Mouse (Mus musculus): ENCODE data around the gene Pard3.
A peak's percentile ranks its signal among the peaks of the same experiment; 100 is the strongest.

The Pard3 gene

DNA sequence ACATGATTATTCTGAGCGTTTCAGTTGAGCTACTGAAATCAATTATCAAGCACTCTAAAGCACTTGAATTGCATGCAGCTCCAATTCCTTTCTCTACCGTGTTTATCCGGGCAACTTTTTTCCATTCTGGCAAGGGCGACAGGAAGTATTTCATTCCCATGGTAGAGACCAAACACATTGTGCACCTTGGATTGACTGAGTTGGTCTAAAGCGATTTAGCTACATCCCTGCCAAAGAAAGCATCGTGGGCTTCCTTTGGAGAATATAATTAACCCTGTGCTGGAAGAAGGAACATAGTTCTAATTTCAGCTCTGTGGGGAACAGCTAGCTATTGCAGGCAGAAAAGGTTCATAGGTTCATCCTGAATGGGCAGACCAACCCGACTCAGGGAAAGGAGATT is 480.0 kb downstream of the Pard3 start:
- no peak for DNase-seq (ENCODE audit: extremely low spot score)

DNA sequence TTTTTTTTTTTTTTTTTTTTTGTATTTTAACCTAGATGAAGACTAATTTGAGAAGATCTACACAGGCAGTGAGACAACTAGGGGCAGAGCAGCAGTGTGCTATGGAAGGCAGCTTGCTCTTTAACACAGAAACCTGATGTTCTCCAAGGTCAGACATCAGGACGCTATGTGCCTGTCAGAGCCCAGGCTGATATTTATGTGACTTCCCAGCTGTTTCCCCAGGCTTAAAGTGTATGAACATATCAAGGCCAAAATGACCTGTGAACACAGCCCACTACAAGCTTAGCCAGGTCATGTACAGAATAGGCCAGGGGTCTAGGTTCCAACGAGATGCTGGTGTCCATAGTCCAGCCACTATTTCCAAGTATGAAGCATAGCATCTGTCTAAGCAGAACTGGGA is 482.5 kb downstream of the Pard3 start:
- DNase-seq (ENCODE audit: extremely low spot score): no peak

DNA sequence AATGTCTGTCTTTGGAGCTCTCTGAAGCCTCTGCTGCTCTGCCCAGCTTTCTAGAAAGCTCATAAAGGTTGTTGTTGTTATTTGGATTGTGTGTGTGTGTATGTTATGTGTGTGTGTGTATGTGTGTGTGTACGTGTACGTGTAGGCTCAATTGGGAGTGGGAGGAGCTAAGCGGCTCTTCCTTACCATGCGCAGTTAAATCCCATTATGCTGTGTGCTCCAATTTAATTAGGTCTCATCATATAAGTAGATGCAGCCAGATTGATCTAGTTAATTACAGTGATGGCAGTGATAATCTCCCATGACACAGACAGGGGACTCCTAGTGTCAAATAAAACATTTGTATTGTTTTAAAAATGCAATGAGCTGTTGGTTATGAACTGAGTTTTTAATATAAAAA is 487.2 kb downstream of the Pard3 start:
- DNase-seq (ENCODE audit: extremely low spot score): no peak

DNA sequence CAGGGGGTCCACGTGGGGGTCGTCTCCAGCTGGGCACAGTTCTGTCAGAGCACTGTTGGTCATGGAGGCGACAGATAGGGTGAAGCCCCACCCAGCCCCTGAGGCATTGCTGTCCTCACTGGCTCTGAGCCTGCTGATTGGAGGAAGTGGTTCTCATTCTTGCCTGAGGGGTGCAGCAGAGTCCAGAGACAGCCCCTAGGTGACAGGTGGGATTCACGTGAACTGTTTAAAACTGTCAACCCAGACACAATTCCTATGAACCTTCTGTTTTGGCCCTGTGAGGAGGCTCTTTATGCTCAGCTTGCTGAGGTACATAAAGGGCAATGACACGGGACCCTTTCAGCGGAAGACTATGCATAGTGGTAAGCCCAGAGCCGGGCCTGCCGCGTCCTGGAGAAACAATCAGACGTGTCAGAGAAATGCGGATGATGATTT is 488.5 kb downstream of the Pard3 start:
- no peak for DNase-seq (ENCODE audit: extremely low spot score)

DNA sequence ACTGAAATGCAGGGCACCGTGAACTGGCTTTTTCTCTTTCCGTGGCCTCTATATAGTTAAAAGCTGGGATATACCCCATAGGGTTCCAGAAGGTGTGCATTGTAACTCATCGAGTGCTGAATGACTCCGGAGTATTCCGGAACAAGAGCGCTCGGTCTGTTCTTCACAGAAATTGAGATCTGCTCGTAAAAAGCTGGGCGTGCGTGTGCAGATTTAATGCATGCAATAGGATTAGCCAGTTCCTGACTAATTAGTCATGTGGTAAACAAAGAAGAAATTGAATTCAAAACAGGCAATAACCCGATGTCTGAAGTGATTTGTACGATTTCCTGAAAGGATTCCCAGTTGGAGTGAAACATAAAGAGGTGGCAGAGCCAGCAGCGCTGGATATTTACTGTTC is 489.1 kb downstream of the Pard3 start:
- DNase-seq (ENCODE audit: extremely low spot score): no peak

DNA sequence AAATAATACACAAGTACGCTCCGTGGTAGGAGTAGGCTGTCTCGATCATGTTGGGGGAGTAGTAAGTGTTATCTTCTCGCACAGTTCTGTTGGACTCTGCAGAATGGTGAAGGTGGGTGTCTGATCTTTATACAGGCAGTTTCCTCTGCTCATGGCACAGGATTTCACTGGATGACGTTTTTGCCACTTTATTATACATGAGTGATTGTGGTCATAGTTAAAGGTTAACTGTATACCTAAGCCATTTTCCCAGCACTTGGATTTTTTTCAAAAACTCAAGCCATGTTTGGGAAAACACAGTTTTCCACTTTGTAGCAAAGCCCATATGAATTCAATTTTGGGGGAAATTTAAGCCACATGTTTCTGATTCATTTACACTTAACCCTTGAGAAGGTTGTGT is 489.9 kb downstream of the Pard3 start:
- no peak for DNase-seq (ENCODE audit: extremely low spot score)

DNA sequence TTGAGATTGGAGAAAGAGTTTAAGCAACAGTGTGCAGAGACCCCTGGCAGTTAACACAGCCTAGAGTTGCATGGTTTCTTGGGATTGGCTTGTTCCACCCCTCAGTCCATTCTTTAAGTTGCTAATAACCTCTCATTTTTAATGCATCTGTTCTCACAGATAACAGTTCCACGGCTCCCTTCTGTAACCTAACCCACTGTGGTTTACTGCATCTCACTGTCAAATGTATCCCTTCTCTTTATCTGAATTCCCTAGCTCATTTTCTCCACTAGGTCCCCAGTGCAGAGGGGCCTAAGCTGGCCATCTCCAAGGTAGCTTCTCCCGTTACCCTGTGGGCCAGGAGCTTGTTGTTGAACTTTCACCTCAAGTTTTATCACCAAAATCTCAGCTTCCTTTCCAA is 492.1 kb downstream of the Pard3 start:
- DNase-seq (ENCODE audit: extremely low spot score): no peak

DNA sequence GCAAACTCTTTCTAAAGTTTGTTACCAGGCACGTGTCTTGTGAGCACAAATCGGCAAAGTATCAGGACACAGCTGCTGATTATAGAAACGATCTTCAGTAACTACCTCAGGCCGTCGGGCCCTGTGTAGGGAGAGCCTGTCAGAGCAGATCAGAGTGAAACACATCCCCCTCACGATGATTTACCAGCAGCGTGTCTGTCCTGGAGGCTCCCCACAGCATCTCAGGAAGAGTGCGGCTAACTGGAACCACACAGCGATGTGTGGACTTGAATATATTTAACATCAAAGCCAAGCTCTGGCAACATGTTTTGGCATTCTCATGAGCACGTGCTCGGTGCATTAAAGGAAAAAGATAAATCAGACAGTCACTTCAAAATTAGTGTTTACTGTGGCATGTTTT is 493.3 kb downstream of the Pard3 start:
- DNase-seq (ENCODE audit: extremely low spot score): peak; percentile 29

DNA sequence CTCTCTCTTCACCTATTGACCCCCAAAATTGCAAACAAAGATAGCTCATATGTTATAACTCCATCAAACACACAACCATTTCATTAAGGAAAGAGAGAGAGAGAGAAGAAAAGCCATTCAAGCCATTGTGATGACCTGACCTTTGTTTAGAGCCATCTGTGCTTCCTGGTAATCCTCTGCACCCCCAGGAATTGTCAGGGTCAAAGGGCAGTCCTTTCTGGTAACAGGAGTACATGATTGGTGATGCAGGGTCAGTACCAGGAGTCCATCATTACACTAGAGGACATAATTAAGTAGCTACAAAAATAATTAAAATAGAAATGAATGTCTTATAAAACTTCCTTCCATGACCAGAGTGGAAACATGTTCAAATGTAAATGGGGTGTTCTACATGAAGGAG is 493.9 kb downstream of the Pard3 start:
- peak; percentile 47 for DNase-seq (ENCODE audit: extremely low spot score)

DNA sequence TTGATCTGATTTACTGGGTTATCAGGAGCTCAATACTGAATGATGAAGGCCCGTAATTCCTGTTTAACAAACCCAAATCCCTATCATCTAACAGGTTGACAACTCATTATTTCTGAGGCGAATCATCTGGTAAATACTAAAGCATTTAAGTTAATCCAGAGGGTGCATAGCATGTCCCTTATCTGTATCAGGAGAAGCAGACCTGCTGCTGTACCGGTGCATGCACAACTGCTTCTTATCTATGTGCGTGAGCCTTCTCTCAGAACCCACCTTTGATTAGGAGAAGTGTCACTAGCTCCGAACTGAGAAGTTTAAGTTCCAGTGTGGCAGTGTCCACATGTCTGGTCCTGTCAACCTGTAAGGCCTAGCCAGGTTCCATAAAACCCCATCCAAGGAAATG is 499.9 kb downstream of the Pard3 start:
- DNase-seq (ENCODE audit: extremely low spot score): no peak

DNA sequence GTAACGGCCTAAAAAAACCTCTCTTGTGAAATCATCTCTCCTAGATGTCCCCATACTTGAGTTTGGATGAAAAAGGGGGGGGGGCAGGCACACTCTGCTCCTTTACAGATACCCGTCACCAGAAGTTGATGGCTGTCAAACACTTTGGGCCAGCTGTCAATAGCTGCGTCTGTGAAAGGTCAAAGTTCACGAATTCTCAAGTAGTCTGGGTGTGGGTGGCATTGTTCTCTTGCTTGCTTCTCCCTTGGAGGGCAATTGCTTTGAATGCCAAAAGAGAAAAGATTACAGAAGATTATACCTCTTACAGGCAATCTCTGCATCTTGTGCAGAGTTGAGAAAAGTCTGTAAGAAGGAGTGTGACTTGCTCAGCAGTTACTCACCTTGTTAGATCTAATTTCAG is 500.7 kb downstream of the Pard3 start:
- peak; percentile 36 for DNase-seq (ENCODE audit: extremely low spot score)

DNA sequence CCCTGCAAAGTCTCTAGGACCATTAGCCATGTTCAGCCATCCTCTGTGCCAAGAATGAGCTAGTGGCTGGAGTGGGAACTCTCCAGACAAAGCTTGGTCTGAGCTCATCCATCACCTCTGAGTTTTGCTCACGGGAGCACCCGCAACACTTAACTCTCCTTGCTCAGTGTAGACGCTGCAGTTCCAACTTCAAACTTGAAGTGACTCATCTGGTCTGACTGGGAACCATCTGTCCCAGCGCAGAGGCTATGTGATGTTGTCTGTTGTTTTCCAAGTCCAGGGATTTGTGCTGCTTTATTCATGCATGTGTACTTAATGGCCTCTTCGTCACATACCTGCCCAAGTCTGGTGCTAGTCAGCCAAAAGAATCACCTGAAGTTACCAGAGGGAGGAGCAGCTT is 505.5 kb downstream of the Pard3 start:
- DNase-seq (ENCODE audit: extremely low spot score): no peak

DNA sequence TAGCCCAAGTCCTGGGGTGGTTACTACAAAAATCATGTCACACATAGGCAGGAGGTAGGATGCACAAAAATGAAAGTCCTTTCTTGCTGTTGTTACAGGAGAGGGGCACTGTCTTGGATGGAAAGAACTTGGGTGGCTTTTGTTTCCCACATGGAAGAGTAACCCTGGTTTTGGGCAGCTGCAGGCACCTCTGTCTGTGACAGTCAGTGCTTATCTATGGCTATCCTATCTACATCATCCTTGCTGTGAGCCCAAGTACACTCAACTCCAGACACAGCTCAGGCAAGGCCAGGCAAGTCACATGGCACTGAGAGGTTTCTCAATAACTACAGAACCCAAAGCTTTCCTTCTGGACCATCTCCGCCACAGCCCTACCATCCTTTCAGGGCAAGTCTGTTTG is 506.8 kb downstream of the Pard3 start:
- no peak for DNase-seq (ENCODE audit: extremely low spot score)

DNA sequence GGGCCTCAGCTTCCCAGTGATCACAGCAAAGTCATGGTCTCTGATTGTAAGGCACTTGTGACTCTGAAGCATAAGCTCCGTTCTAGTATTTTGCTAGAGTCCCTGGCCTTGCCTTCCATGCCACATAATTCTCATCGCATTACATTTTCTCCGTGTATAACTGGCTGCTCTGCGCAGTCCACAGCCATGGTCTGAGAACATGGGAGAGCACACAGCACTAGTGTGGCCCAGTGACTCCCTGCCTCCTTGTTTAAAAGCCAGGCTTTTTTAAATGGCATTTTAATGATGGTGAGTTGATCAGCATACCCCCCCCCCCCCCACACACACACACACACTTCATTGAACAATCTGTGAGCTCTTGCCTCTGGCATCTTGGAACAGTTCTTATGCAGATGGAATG is 508.8 kb downstream of the Pard3 start:
- no peak for DNase-seq (ENCODE audit: extremely low spot score)

DNA sequence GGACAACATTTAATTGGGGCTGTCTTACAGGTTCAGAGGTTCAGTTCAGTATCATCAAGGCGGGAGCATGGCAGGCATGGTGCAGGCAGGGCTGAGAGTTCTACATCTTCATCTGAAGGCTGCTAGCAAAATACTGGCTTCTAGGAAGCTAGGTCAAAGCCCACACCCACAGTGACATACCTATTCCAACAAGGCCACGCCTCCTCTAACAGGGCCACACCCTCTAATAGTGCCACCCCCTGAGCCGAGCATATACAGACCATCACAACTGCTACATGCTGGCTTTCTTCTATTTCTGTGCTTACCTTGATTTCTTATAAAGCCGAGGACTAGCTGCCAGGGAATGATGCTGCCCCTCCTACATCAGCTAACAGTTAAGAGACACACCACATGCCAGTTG is 513.0 kb downstream of the Pard3 start:
- DNase-seq (ENCODE audit: extremely low spot score): no peak

DNA sequence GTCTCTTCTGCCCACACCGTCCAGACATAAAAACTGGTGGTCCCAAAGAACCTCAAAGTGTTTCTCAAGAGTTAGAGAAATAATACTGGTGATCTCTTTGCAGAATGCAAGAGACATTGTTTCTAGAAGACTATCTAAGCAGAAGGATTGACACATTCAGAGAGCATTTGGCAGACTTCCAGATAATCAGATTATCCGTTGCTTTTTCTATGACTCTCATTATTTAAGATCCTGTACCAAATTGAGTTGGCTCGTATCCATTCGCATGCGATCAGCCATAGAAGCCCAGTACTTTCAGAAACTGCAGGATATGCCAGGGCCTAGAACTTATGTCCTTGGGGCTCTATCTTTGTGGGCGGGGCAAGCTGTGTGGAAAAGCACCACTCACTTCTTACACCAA is 514.0 kb downstream of the Pard3 start:
- DNase-seq (ENCODE audit: extremely low spot score): no peak

DNA sequence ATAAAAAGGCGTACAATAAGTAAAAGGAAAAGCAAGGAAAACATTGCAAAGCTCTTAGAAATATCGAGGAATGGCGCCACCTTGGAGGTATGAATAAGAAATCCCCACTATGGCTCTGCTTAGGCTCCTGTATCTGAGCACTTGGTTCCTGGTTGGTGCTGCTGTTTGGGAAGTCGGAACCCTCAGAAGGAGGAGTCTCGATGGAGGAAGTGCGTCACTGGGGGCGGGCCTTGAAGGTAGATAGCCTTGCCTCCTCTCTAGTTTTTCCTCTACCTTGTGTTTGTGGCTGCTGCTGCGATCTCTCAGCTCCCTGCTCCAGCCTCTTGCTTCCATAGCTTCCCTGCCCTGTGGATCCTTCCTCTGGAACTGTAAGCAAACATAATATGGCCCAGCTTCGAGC is 515.7 kb downstream of the Pard3 start:
- DNase-seq (ENCODE audit: extremely low spot score): no peak

DNA sequence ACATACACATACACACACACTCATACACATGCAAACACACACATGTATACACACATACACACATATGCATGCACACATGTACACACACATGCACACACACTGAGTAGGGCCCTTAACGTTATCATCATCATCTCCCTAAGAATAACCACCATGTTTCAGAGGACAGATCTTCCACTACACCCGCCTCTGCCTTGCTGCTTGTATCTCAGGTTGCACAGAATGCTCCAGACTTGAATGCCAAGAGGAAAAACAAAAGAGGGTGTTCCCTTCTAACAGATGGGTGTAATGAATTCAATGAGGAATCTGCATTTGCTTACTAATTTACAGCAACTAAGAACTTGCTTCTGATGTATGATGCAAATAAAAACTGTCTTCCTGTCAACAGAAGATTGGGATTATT is 519.7 kb downstream of the Pard3 start:
- no peak for DNase-seq (ENCODE audit: extremely low spot score)

DNA sequence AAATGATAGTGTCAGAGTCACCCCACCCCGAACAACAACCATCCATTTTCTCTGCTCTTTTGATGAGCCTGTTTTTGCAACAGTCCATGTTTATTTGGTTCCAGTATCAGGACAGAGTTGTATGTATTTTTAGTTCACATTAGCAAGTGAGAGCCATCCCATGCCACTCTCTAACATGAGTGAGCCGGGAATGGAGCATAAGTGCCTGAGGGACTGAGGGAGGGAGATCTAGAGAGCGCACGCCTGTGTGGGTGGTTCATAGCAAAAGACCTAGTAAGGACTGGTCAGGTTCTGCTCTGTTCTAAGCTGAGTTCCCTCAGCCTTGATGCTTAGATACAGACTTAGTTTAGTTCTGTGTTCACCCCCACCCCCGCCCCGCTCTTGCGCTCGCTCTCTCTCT is 521.9 kb downstream of the Pard3 start:
- no peak for DNase-seq (ENCODE audit: extremely low spot score)

DNA sequence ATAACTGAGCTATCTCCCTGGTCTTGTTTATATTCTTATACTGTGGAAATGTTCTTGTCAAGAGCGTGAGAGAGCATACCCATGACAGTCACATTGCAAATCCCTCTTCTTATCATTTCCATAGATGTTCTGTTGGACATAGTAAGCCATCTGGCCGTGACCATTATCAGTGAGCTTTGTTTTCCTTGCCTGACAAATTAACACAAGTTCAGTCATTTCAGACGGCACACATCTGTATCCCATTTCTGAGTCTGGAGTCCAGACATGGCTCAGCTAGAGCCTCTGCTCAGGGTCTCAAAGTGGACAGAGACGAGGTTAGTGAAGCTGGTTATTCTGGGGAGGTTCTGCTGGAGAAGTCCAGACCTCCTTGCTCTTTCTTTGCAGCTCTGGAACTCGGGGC is 523.0 kb downstream of the Pard3 start:
- no peak for DNase-seq (ENCODE audit: extremely low spot score)

DNA sequence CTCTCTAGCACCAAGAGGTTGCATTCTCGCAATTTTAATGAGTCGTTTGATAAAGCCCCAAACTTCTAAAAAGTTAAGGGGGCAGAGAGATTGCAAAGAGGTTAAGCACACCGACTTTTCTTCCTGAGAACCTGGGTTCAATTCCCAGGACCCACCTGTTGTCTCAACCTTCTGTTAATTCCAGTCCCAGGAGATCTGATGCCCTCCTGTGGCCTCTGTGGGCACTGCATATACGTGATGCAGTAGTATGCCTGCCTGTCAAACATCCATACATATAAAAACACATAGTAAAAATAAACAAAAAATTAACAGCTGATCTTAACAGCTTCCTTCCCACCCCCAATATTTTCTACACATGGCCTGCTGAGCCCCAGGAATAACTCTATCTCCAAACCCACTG is 524.6 kb downstream of the Pard3 start:
- no peak for DNase-seq (ENCODE audit: extremely low spot score)

DNA sequence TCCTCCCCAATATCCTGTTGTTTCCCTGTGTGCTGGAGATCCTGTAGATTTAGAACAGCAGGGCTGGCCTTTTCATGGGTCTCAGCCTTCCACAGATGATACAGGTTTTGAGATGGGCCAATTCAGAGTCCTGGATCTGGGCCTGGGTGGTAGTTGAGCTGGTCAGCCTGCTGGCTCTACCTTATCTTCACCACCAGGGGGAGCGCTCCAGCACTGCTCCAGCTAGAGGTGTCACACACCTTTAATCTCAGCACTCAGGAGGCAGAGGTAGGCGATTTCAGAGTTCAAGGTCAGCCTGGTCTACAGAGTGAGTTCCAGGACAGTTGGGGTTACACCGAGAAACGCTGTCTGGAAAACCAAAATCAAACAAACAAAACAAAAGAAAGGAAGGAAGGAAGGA is 525.6 kb downstream of the Pard3 start:
- peak; percentile 32 for DNase-seq (ENCODE audit: extremely low spot score)

DNA sequence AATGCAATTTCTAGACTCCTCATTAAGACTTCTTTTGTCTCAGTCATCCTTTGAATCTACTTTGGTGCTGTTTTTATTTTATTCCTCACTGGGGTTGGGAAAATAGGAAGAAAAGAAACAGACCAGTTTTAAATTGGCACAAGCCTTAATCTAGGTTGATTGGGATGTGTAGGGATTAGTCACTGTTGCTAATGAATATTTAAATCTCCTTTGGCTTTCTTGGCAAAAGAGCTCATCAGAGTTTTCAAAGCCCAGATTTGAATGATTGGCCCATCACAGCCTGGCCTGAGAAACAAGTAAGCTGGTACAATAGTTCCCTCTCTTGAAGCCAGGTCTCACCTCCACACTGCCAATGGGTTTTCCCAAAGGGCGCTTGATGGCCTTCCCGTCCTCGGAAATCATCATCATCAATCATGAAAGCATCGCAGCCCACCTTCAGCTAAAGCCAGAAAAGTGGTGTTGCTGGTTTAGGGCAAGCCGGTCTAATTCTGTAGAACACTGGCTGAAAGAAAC is 527.0 kb downstream of the Pard3 start:
- DNase-seq (ENCODE audit: extremely low spot score): no peak

DNA sequence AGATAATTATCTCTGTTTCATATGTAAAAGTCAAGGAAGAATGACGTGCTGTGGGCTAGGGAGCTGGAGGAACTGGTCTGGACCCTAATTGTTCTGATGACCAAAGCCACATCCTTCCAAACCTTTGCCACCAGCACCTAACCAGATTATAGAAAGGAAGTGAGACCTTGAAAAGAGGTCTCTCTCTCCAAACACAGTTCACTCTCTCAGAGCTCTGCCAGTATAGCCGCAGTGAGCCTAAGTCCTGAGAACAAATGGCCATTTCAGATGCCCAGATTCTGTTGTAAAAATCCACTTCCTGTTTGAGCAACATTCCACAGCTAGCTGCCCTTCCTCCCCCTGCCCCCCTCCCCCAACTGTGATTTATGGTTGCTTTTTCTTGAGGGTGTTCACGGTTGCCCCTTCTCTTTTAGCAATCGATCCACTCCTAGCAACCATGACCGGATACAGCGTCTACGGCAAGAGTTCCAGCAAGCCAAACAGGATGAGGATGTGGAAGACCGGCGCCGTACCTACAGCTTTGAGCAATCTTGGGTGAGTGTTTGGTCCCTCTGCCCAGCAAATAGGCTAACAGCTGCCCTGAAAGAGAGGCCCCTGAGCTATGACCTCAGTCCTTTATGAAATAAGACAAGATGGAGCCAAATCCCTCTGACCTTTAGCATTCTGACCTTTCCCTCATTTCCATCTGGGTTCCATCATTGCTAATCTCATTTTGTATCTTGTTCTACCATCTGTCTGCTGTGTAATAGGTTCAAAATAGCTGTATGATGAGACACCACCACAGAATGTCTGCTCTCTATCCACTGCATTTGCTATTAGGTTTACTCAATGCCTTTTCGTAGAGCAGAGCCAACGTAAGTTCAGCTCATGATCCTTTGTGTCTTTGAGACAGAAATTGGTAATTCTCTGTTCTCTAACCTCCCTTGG is 529.2 kb downstream of the Pard3 start:
- DNase-seq (ENCODE audit: extremely low spot score): peak; percentile 35
